Mouse (Mus musculus) splenic B cell, adult 2 months (primary cell): ENCODE results near the gene Bcor.

Experiments
- DNase-seq: peaks from one replicate; pipeline ENCODE4 v3.0.0-alpha.2; 2011; ENCODE audit warnings: low read depth, low spot score
- H3K27me3 ChIP-seq: 2 replicates; pipeline ENCODE4 v1.6.1; 2012; ENCODE audit warnings: mild to moderate bottlenecking, low read length, moderate library complexity, mixed read lengths; ENCODE audit not compliant: control insufficient read depth, poor library complexity, insufficient read depth, severe bottlenecking
- H3K36me3 ChIP-seq: 2 replicates; pipeline ENCODE4 v1.6.1; 2012; ENCODE audit warnings: mild to moderate bottlenecking, low read length, moderate library complexity, mixed read lengths; ENCODE audit not compliant: control insufficient read depth, poor library complexity, insufficient read depth, severe bottlenecking

Bcor gene

GRCm38 (mm10) chrX:12159981-12160656 lies at the start of gene Bcor:
TSS of gene Bcor (minus strand) at chrX:12160355.
- Histone ChIP-seq H3K27me3 (no peaks in the 10 kb centered on the region), H3K36me3 (no peaks in the 10 kb centered on the region)
- peak; percentile 82 for DNase-seq

DNA sequence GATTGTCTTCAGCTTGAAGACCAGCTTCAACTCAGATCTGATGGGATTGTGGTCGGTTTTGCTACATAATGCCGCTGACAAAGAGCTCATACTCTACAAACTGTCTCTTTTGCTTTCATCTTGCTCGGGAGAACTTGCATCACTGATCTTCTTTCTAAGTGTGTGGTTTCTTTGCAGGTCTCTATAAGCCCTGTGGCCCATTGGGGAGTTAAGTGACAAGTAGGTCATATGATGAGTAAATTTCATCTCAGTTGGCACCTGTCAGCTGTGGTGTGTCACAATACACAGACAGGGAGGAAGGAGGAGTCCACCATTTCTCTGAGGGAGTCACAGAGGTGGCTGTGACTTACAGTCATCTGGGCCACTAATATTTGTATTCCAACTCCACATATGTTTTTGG lies 42.8 kb upstream of the Bcor start:
- peak; percentile 5 for DNase-seq
- no peaks in the 10 kb centered on the region for H3K27me3 ChIP-seq
- no peaks in the 10 kb centered on the region for H3K36me3 ChIP-seq

DNA sequence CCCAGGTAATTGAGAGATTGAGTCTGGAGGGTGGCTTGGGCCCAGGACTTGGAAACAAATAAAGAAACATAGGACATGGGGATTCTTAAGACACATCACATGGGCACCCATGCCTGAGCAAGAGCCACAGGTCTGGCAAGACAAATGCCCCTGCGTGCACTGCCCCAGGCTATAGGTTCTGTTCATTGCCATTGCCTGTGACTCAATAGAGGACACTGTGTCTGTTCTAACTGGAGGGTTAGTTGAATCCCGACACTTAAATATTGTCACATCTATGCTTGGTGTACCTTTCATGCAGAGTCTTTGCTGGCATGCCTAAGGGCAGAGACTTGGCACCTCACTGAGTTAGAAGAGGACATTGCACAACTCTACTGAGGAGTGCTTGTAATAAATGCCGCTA lies 41.0 kb upstream of the Bcor start:
- H3K36me3 ChIP-seq = no peaks in the 10 kb centered on the region

GRCm38 (mm10) chrX:12195234-12195919 lies 35.2 kb upstream of the Bcor start:
- DNase-seq = peak; percentile 52
- no peaks in the 10 kb centered on the region for H3K27me3 ChIP-seq
- H3K36me3 ChIP-seq = no peaks in the 10 kb centered on the region

More for the DNA sequence above, 41.0 kb upstream of the Bcor start:
- H3K27me3 ChIP-seq = no peaks in the 10 kb centered on the region
- no peak for DNase-seq

DNA sequence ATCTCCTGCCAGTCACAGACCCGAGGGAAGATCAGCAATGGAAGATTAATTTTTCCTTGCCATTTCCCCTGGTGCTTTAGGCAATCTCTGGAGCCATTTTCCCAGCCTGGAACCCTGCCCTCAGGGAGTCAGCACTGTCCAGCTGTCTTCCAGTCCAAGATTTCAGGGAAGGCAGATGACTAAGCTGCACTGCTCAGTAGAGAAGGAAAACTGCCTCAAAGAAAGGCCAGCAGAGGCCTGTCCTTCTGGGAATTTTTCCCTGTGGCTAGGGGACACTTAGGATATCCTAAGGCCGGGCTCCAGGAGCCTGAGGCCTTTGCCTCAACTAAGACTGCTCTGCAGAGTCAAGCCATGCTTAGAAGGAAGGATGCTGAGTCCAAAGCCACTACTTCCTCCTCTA lies 32.2 kb upstream of the Bcor start:
- H3K27me3 ChIP-seq = no peaks in the 10 kb centered on the region
- DNase-seq = no peak
- H3K36me3 ChIP-seq = no peaks in the 10 kb centered on the region

DNA sequence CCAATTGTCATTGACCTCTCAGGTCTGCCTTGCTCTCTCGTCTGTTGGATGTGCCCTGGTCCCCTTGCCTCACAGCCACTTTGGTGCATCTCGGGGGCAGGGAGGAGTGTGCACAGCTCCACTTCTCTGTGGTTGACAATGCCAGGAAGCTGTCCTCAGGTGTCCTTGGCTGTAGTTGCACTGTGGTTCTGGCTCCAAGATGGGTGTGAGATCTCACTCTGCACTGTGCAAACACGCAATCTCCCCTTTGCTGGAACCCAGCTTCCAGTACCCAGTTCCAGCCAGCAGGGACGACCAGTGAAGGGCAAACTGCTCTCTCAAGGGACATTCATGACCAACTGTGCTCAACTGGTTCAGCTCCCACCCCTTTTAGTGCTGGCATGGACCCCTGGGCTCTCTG lies 29.4 kb upstream of the Bcor start:
- no peak for DNase-seq
- Histone ChIP-seq H3K27me3 (no peaks in the 10 kb centered on the region), H3K36me3 (no peaks in the 10 kb centered on the region)

DNA sequence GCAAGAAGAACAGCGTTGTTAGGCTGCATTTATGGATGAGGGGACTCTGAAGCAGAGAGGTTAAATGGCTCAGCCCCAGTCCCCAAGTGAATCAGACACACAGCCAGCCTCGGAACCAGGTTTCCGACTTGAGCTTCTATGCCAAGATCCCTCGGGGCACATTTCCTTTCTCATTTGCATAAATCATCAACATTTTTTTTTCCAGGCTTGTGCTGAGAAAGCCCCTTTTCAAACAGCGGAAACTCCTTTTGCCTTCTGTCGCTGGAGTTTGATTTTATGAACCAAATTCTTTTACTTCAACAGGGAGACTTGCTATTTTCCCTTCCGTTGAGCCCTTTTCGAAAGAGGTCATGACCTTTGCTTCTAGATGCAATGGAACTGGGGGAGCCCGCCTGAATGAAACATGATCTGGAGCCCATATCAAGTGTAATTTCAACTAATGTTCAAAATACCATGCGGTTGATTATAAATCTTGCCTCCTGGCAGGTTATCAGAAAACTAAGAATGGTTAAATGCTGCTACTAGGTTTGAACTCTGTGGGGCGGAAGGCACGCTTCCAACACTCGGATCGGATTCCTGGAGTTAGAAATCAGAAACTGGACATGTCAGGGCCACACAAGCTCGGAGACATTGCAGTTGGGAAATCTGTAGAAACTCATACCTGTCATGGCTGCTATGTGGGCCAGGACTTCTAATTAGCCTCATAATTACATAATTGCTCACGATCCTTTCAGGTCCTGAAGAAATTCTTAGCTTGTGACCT lies 15.2 kb upstream of the Bcor start:
- Histone ChIP-seq H3K27me3 (no peaks in the 10 kb centered on the region), H3K36me3 (no peaks in the 10 kb centered on the region)
- no peak for DNase-seq

- Histone ChIP-seq H3K27me3 (no peaks in the 10 kb centered on the region), H3K36me3 (no peaks in the 10 kb centered on the region)
- DNase-seq = no peak
Observed at GRCm38 (mm10) chrX:12170128-12170527, 10.0 kb upstream of the Bcor start.

DNA sequence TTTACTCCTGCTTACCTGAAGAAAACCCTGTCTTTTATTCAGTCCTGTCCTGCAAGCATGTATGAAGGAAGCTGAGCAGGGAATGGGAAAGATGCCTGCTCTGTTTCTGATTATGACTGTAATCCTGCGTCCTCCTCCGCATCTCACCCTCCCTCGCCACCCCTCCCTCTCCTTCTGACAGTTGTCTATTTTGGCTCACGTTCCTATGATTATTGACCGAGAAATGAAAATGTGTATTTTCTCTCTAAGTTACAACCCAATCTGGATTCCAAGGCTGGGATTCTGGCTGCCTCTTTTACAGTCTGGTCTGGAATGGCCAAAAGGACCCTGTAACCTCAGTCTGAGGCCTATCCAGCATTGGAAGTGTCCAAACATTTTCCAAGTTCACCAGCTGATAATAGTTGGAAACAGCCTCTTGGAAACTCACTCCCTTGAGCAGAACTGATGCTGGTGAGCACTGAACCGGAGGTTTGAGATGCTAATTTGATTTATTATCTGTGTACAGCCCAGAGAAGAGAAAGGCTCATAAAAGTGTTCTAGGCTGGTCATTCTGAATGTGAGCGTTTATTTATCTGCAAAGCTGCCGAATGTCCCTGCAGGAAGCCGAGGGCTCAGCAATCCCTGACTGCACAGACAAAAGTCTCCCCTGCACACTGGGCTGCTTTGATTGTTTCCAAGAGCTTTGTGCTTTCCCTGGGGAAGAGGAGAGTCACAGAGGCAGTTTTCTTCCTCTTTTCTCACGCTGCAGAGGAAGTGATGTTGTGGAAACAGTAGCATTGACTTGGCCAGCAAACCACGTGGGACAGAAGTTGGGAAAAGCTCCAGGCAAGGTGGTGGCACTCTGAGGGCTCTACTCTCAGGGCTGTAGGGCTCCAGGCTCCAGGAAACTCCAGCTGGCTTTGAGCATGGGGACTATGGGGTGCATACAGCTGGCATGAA lies 4.7 kb upstream of the Bcor start:
- DNase-seq = peak; percentile 21
- Histone ChIP-seq H3K27me3 (no peaks in the 10 kb centered on the region), H3K36me3 (no peaks in the 10 kb centered on the region)

DNA sequence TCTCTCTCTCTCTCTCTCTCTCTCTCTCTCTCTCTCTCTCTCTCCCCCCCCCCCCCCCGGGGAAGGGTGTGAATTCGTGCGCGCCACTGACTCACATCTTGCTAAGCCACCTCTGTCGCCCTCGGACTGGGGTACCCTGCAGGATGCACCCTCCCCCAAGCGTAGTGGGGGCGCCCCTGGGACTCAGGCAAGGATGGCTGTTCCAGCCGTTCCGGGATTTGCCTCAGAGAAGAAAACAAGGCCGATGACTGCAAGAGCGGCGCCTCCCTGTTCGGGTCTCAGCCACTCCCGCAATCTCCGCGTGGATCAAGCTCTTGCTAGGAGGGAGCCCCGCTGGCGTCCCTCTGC lies 647 bp downstream of the Bcor start:
- no peaks in the 10 kb centered on the region for H3K36me3 ChIP-seq
- DNase-seq = no peak
- no peaks in the 10 kb centered on the region for H3K27me3 ChIP-seq

GRCm38 (mm10) chrX:12158821-12159533 lies 1.2 kb downstream of the Bcor start:
- Histone ChIP-seq H3K36me3 (no peaks in the 10 kb centered on the region), H3K27me3 (no peaks in the 10 kb centered on the region)
- peak; percentile 69 for DNase-seq

GRCm38 (mm10) chrX:12158244-12158820 lies 1.8 kb downstream of the Bcor start:
- no peaks in the 10 kb centered on the region; the same call in 1 of the 2 replicates for H3K27me3 ChIP-seq
- no peak for DNase-seq
- no peaks in the 10 kb centered on the region for H3K36me3 ChIP-seq

GRCm38 (mm10) chrX:12157331-12157930 lies 2.7 kb downstream of the Bcor start:
- DNase-seq = no peak
- Histone ChIP-seq H3K36me3 (no peaks in the 10 kb centered on the region), H3K27me3 (no peaks in the 10 kb centered on the region; the same call in 1 of the 2 replicates)
